Mouse (Mus musculus) hindlimb bud, embryonic 11.5 days (tissue): ENCODE results near the gene Cbx8.

Experiments
- DNase-seq: peaks from one replicate; pipeline ENCODE4 v3.0.0-alpha.2; 2012; ENCODE audit warnings: low read depth, low spot score; ENCODE audit errors: extremely low spot score

Gene Cbx8

GRCm38 (mm10) chr11:118997182-118997581, 43.6 kb downstream of the Cbx8 start:
- no peak for DNase-seq

GRCm38 (mm10) chr11:118995448-118995847, 45.3 kb downstream of the Cbx8 start:
- no peak for DNase-seq

- no peak for DNase-seq
These were observed 48.0 kb downstream of the Cbx8 start for GRCm38 (mm10) chr11:118992781-118993180.

GRCm38 (mm10) chr11:118987999-118988398, 52.8 kb downstream of the Cbx8 start, which contains the start of gene Enpp7:
Gene Enpp7, plus strand, starts transcription at chr11:118988188.
- no peak for DNase-seq
